Mouse (Mus musculus): ENCODE data around the gene Nhlrc1. TPM values are rescaled to one million over a fixed set of nuclear protein-coding genes. Genes with fewer than 3 reads are reported as not detected.

Gene Nhlrc1
- polyA plus RNA-seq (2016; fragmentation: Nextera tagmentation; extraction: Ambion mirVana) = 3.4 and 5.4 TPM in 2 replicates

GRCm38 (mm10) chr13:47014334-47015194 is at the start of gene Nhlrc1:
Gene Nhlrc1 (minus strand): TSS chr13:47014850.
- peak; percentile 80 for DNase-seq (ENCODE audit: low spot score)
- H3K4me1 ChIP-seq (replicated peaks) = peaks cover 19% of the 10 kb centered on the region
- peak within 1 kb of the TSS; percentile 73 for H3K4me3 ChIP-seq
- H3K36me3 ChIP-seq = peaks cover 12% of the 10 kb centered on the region
- 5% methylated on average over 73 of the region's 73 CpGs for WGBS
- H3K9me3 ChIP-seq = peaks cover 28% of the 10 kb centered on the region
- peaks cover 48% of the 10 kb centered on the region for H3K27me3 ChIP-seq (ENCODE audit: insufficient read depth, poor library complexity, severe bottlenecking)
- H3K27ac ChIP-seq = peak within 1 kb of the TSS; percentile 86

- peaks cover 83% of the 10 kb centered on the region for H3K36me3 ChIP-seq
- H3K4me1 ChIP-seq (replicated peaks) = no peaks in the 10 kb centered on the region
- H3K9me3 ChIP-seq = no peaks in the 10 kb centered on the region
- no peak for DNase-seq (ENCODE audit: low spot score)
- no peak overlapping the region for H3K27ac ChIP-seq
- whole genome bisulfite sequencing = 88% methylated on average over 15 of the region's 15 CpGs
- no peaks in the 10 kb centered on the region for H3K27me3 ChIP-seq (ENCODE audit: insufficient read depth, poor library complexity, severe bottlenecking)
- H3K4me3 ChIP-seq = no peak overlapping the region
Measured at GRCm38 (mm10) chr13:47063985-47064760, 49.5 kb upstream of the Nhlrc1 start.

- DNase-seq (ENCODE audit: low spot score) = no peak
Measured at GRCm38 (mm10) chr13:47062756-47063155, 48.1 kb upstream of the Nhlrc1 start.

GRCm38 (mm10) chr13:47056781-47057180 is 42.1 kb upstream of the Nhlrc1 start:
- no peaks in the 10 kb centered on the region for H3K9me3 ChIP-seq
- no peak overlapping the region for H3K27ac ChIP-seq
- no peak for DNase-seq (ENCODE audit: low spot score)
- peaks cover 71% of the 10 kb centered on the region for H3K36me3 ChIP-seq
- 94% methylated on average over 5 of the region's 5 CpGs for WGBS
- H3K4me3 ChIP-seq = no peak overlapping the region
- no peaks in the 10 kb centered on the region for H3K27me3 ChIP-seq (ENCODE audit: insufficient read depth, poor library complexity, severe bottlenecking)
- H3K4me1 ChIP-seq (replicated peaks) = peaks cover 8% of the 10 kb centered on the region

More at GRCm38 (mm10) chr13:47062756-47063155, 48.1 kb upstream of the Nhlrc1 start:
- H3K27me3 ChIP-seq (ENCODE audit: insufficient read depth, poor library complexity, severe bottlenecking) = no peaks in the 10 kb centered on the region
- peaks cover 81% of the 10 kb centered on the region for H3K36me3 ChIP-seq
- H3K9me3 ChIP-seq = no peaks in the 10 kb centered on the region
- 96% methylated on average over 17 of the region's 17 CpGs for WGBS
- H3K4me1 ChIP-seq (replicated peaks) = no peaks in the 10 kb centered on the region
- H3K27ac ChIP-seq = no peak overlapping the region
- no peak overlapping the region for H3K4me3 ChIP-seq

GRCm38 (mm10) chr13:47056126-47056525 is 41.5 kb upstream of the Nhlrc1 start:
- peaks cover 11% of the 10 kb centered on the region for H3K4me1 ChIP-seq (replicated peaks)
- no peak overlapping the region for H3K4me3 ChIP-seq
- DNase-seq (ENCODE audit: low spot score) = no peak
- H3K27ac ChIP-seq = peak overlapping the region; percentile 40; the same call in 1 of the 2 replicates
- 93% methylated on average over 11 of the region's 11 CpGs for WGBS
- peaks cover 71% of the 10 kb centered on the region for H3K36me3 ChIP-seq
- no peaks in the 10 kb centered on the region for H3K9me3 ChIP-seq
- no peaks in the 10 kb centered on the region for H3K27me3 ChIP-seq (ENCODE audit: insufficient read depth, poor library complexity, severe bottlenecking)

GRCm38 (mm10) chr13:47053971-47054370 is 39.3 kb upstream of the Nhlrc1 start:
- peak overlapping the region; percentile 37; the same call in 1 of the 2 replicates for H3K27ac ChIP-seq
- WGBS = 50% methylated on average over 10 of the region's 10 CpGs

GRCm38 (mm10) chr13:47050009-47050408 is 35.4 kb upstream of the Nhlrc1 start:
- H3K4me1 ChIP-seq (replicated peaks) = peaks cover 11% of the 10 kb centered on the region
- H3K27me3 ChIP-seq (ENCODE audit: insufficient read depth, poor library complexity, severe bottlenecking) = 0 out of 2 replicates have a peak, but pooled peaks cover under 1% of the 10 kb centered on the region
- H3K9me3 ChIP-seq = no peaks in the 10 kb centered on the region
- no peak for DNase-seq (ENCODE audit: low spot score)
- peaks cover 60% of the 10 kb centered on the region for H3K36me3 ChIP-seq
- no peak overlapping the region for H3K27ac ChIP-seq
- 86% methylated on average over 4 of the region's 4 CpGs for WGBS
- H3K4me3 ChIP-seq = no peak overlapping the region

More at GRCm38 (mm10) chr13:47053971-47054370, 39.3 kb upstream of the Nhlrc1 start:
- H3K9me3 ChIP-seq = no peaks in the 10 kb centered on the region
- H3K27me3 ChIP-seq (ENCODE audit: insufficient read depth, poor library complexity, severe bottlenecking) = no peaks in the 10 kb centered on the region
- peaks cover 11% of the 10 kb centered on the region for H3K4me1 ChIP-seq (replicated peaks)
- no peak overlapping the region for H3K4me3 ChIP-seq
- peaks cover 74% of the 10 kb centered on the region for H3K36me3 ChIP-seq
- DNase-seq (ENCODE audit: low spot score) = peak; percentile 8

GRCm38 (mm10) chr13:47047996-47048395 is 33.3 kb upstream of the Nhlrc1 start:
- Histone ChIP-seq H3K4me3 (no peak overlapping the region), H3K36me3 (peaks cover 49% of the 10 kb centered on the region), H3K4me1 (replicated peaks) (peaks cover 20% of the 10 kb centered on the region), H3K9me3 (no peaks in the 10 kb centered on the region), H3K27ac (no peak overlapping the region), H3K27me3 (ENCODE audit: insufficient read depth, poor library complexity, severe bottlenecking) (0 out of 2 replicates have a peak, but pooled peaks cover 3% of the 10 kb centered on the region)
- no peak for DNase-seq (ENCODE audit: low spot score)
- 92% methylated on average over 4 of the region's 4 CpGs for whole genome bisulfite sequencing

GRCm38 (mm10) chr13:47044617-47044947 is 29.9 kb upstream of the Nhlrc1 start, which contains the start of gene Tpmt:
Gene Tpmt (minus strand): TSS chr13:47044737.
- H3K27ac ChIP-seq = peak within 1 kb of the TSS; percentile 90
- peaks cover 28% of the 10 kb centered on the region for H3K4me1 ChIP-seq (replicated peaks)
- 0 out of 2 replicates have a peak, but pooled peaks cover 3% of the 10 kb centered on the region for H3K27me3 ChIP-seq (ENCODE audit: insufficient read depth, poor library complexity, severe bottlenecking)
- H3K36me3 ChIP-seq = peaks cover 15% of the 10 kb centered on the region
- WGBS = 24% methylated on average over 10 of the region's 10 CpGs
- peak within 1 kb of the TSS; percentile 94 for H3K4me3 ChIP-seq
- DNase-seq (ENCODE audit: low spot score) = peak; percentile 24
- no peaks in the 10 kb centered on the region for H3K9me3 ChIP-seq

- peaks cover 28% of the 10 kb centered on the region for H3K4me1 ChIP-seq (replicated peaks)
- 0 out of 2 replicates have a peak, but pooled peaks cover 3% of the 10 kb centered on the region for H3K27me3 ChIP-seq (ENCODE audit: insufficient read depth, poor library complexity, severe bottlenecking)
- H3K27ac ChIP-seq = peak overlapping the region; percentile 90
- peak; percentile 27 for DNase-seq (ENCODE audit: low spot score)
- H3K4me3 ChIP-seq = peak overlapping the region; percentile 94
- peaks cover 10% of the 10 kb centered on the region for H3K36me3 ChIP-seq
- no peaks in the 10 kb centered on the region for H3K9me3 ChIP-seq
- WGBS = 2% methylated on average over 45 of the region's 45 CpGs
Measured at GRCm38 (mm10) chr13:47043833-47044616, 29.4 kb upstream of the Nhlrc1 start.

- peak within 1 kb of the TSS; percentile 94 for H3K4me3 ChIP-seq
- H3K27ac ChIP-seq = peak within 1 kb of the TSS; percentile 90
- H3K4me1 ChIP-seq (replicated peaks) = peaks cover 28% of the 10 kb centered on the region
- H3K36me3 ChIP-seq = 0 out of 2 replicates have a peak, but pooled peaks cover 4% of the 10 kb centered on the region
- WGBS = under 1% methylated on average over 48 of the region's 48 CpGs
- peak; percentile 100 for DNase-seq (ENCODE audit: low spot score)
- H3K27me3 ChIP-seq (ENCODE audit: insufficient read depth, poor library complexity, severe bottlenecking) = 0 out of 2 replicates have a peak, but pooled peaks cover 3% of the 10 kb centered on the region
- H3K9me3 ChIP-seq = no peaks in the 10 kb centered on the region
Measured at GRCm38 (mm10) chr13:47043030-47043680, 28.5 kb upstream of the Nhlrc1 start, which contains the start of gene Kdm1b. Gene Kdm1b (plus strand): TSS chr13:47043499.

Measured in hindbrain, embryonic 10.5 days (tissue).